Mouse (Mus musculus) regulatory T cell (primary cell): ENCODE data around the gene Prodh2.
"Not testable (repeated sequence)": the region's sequence is repeated elsewhere in the genome, so short reads cannot be mapped to it uniquely, and the experiment has no call there.

Experiments used
- in situ Hi-C: fragments of 300-600 bp; cut with MboI, MseI; formaldehyde crosslinking; loops from one replicate; pipeline ENCODE4 v1.15.1; 2025; ENCODE audit warnings: high pct_unique_total_duplicates

The Prodh2 gene

GRCm38 (mm10) chr7:30484250-30484649 is 9.2 kb upstream of the Prodh2 start:
- in situ Hi-C loops = no loop called here

DNA sequence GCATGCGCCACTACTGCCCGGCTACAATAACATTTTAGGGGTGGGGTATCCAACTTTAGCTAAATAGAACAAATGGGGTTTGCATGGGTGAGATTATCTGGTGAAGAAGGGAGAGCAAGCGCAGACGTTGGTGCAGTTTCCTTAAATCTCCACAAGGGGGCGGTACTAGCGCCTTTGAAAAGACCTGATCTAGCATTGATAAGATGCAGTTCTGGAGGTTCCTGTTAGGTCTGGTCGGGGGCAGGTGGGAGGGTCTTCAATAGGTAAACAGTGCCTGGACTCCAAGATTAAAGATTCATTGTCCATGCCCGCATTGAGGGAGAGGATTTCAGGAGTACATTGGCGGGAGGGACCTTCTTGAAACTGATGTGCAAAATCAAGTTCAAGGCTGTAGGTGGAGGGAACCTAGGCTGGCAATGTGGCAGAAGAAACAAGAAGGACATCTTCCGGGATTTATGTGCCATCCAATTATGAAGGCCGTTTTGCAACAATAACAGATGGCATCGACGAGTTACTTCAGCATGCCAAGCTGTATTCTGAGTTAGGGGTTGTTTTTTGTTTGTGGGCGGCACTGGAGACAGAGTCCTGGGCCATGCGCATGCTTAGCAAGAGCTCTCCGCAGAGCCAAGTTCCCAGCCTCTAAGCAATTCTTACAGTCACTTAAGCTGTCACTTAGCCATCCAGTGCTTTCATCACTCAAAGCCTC is 3.0 kb upstream of the Prodh2 start:
- in situ Hi-C loops = loop anchor here (5.0 kb wide), 1 partner anchor 127 kb away; no protein-coding TSS in a partner anchor

GRCm38 (mm10) chr7:30490957-30491307 is 2.5 kb upstream of the Prodh2 start:
- in situ Hi-C loops = loop anchor here (5.0 kb wide), 1 partner anchor 126 kb away; no protein-coding TSS in a partner anchor

- in situ Hi-C loops = loop anchor here (5.0 kb wide), 1 partner anchor 125 kb away; no protein-coding TSS in a partner anchor
Measured at GRCm38 (mm10) chr7:30492765-30493164, 657 bp upstream of the Prodh2 start.

DNA sequence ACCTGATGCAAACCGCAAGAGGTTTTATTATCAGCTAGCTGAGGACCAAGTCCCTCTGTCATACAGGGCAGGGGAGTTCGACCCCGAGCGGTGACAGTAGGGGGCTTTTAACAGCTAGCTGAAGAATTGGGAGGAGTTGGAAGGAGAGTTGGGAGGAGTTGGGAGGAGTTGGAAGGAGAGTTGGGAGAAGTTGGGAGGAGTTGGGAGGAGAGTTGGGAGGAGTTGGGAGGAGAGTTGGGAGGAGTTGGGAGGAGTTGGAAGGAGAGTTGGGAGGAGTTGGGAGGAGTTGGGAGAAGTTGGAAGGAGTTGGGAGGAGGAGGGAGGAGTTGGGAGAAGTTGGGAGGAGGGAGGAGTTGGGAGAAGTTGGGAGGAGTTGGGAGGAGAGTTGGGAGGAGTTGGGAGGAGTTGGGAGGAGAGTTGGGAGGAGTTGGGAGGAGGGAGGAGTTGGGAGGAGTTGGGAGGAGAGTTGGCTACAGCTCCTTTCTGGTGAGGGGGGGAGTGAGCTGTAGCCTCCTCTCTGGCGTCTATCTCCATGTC is 2.2 kb downstream of the Prodh2 start:
- in situ Hi-C loops = not testable (repeated sequence)

DNA sequence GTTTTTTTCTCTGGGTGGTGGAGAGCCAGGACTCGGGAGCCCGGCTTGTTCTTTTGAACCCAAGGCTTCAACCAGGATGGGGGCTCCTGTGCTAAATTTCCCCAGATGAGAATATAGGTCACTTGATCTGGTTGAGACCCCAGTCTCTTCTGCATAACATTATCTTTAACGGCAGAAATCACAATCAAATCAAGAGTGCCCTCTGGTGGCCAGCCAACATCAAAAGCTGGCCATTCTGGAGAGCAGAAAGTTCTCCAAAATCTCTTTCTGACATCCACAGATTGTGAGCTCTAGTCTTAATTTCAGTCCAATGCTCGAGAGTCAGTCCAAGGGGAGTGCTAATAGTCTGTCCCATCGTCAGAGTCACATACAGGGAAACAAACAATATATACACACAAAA is 7.7 kb downstream of the Prodh2 start:
- in situ Hi-C loops = not testable (repeated sequence)

GRCm38 (mm10) chr7:30508061-30508460 is 14.6 kb downstream of the Prodh2 start:
- in situ Hi-C loops = no loop called here

DNA sequence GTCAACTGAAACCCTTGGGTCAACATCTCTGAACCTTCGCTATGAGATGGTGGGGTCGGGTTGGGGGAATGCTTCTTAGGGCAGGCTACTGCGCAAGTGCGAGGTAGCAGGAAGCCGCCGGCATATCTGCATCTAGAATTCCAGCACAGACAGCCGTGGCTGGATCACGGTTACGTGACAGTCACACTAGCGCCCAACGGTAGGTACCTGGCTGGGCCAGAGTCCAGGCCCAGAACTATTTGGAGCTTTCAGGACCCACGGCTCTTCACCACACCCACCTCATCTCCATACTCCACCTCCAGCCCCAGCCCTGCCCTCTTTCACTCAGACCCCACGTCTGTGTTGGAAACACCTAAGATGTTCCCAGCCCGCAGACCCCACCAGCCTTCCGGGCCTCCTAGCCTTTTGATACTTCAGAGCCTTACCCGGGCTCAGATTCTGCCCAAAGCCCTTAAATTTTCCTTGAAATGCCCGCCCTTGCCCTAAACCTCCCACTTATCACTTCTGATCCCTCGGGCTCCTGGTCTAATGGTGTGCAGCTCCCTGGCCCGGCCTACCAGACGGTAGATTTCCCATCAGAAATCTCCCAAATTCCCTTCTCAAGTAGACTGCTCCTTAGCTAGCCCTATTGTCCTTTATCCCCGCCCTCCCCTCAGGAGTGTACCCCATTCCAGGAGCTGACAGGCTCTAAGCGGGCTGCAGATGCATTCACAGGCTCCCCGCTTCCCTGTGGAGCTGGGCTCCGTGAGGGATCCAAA is 21.8 kb downstream of the Prodh2 start:
- in situ Hi-C loops = no loop called here

GRCm38 (mm10) chr7:30518325-30518724 is 24.9 kb downstream of the Prodh2 start:
- in situ Hi-C loops = no loop called here

DNA sequence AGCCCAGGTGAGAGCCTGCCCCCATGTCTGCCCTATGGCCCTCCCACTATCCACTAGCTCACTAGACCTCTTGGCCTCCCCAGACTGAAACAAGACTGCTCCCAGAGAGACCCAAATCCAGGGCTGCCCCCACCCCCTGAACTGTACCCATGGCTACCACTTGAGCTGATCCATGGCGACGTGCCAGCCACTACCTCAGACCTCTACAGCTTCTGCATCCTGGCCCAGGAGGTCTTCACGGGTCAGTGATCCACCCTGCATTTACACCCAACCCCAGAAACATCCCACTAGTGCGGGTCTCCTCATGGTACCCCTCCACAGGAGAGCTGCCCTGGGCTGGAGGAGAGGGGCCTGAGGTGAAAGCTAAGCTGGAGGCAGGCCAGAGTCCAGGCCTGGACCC is 27.0 kb downstream of the Prodh2 start:
- in situ Hi-C loops = no loop called here

GRCm38 (mm10) chr7:30520856-30521255 is 27.4 kb downstream of the Prodh2 start:
- in situ Hi-C loops = no loop called here

- in situ Hi-C loops = no loop called here
Measured at GRCm38 (mm10) chr7:30522871-30523270, 29.4 kb downstream of the Prodh2 start.

- in situ Hi-C loops = no loop called here
Measured at GRCm38 (mm10) chr7:30524487-30524886, 31.1 kb downstream of the Prodh2 start.

GRCm38 (mm10) chr7:30525954-30526353 is 32.5 kb downstream of the Prodh2 start:
- in situ Hi-C loops = no loop called here

DNA sequence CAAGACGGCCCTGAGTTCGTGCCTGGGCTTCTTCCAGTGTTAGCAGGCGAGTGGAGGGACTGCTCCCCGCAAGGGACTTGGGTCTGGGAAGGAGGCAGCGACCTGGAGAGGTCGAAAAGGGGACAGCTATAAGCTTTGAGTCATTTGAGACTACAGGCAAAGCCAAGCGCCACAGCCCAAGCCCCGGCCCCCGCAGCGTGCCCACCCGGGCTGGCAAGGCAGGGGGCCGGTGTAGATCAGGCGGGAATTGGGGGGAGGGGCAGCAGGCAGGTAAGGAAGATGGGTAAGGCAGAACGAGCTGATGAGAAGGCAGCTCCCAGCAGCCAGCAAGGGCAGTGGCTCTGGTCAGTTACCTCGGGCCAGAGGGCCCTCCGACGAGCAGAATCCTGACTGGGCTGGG is 33.0 kb downstream of the Prodh2 start:
- in situ Hi-C loops = no loop called here

GRCm38 (mm10) chr7:30526981-30527380 is 33.6 kb downstream of the Prodh2 start:
- in situ Hi-C loops = no loop called here

GRCm38 (mm10) chr7:30531291-30531815 is 37.9 kb downstream of the Prodh2 start:
- in situ Hi-C loops = no loop called here

GRCm38 (mm10) chr7:30532931-30533330 is 39.5 kb downstream of the Prodh2 start:
- in situ Hi-C loops = no loop called here

DNA sequence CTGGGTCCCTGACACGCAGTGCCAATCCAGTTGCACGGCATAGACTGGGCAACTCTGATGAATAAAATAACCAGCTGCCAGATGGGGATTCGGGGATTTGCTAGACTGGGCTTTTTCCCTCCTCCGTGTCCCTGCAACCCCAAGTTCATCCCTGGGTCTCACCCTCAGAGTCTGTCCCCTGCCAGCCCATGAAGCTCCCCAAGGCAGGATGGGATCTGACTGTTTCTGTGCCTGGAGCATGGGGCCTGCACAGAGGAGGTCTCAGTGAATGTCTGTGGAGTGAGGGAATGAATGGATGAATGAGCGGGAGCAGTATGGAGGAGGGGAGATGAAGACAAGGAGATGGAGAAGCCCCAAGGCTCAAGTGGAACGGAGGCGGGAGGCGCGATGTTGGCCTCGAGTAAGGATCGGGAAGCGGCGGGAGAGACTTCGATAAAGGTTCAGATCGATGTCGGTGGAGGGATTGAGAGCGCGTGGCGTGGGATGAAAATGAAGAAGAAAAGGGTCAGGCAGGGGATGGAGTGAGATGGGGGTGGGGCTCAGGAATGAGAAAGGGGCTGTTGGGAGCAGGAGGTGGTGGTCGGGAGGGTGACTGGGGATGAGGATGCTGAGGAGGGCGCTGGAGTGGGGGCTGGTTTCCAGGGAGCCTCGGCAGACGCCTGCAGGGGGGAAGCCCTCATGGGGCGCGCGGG is 40.7 kb downstream of the Prodh2 start:
- in situ Hi-C loops = no loop called here

DNA sequence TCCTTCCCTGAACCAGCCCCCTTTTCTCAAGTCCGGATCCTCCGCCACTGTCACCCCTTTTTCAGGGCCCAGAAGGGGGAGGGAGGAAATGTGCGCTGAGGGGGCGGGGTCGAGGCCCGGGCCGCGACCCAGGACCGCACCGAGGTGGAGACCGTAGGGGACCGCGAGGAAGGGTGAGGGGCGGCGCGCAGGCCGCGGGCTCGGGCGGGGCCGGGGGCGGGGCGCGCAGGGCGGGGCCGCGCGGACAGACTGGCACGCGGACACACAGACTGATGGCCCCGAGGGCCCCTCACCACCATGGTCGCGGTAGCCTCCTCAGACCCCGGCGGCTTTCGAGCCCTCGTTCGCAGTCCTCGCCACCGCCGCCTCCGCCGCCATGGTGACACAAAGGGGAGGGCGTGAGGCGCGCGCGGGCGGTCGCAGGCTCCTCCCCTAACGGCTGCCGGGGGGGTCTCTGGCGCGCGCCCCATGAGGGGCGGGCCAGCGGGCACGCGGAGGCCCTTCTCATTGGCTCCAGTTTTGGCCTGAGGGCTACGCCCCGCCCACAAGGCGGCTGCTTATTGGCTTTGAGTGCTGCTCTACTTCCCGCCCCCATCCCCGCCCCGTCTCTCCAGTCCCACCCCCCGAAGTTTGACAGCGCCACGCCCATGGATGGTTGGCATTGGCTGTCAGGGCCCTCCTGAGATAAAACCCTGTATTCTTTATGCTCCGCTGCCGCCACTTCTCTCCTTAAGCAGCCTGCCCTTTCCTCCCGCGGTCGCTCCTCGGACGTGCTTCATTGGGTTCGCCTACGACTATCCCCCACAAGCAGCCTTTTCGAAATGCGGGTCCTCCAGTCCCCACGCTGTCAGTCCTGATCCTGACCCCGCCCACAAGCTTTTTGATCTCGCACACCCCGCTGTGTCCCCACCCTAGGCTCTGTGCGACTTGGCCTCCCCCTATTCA is 41.5 kb downstream of the Prodh2 start, which contains the start of gene Arhgap33:
TSS of gene Arhgap33 (minus strand) at position 428 of the 945 bp plus-strand sequence.
- in situ Hi-C loops = no loop called here

DNA sequence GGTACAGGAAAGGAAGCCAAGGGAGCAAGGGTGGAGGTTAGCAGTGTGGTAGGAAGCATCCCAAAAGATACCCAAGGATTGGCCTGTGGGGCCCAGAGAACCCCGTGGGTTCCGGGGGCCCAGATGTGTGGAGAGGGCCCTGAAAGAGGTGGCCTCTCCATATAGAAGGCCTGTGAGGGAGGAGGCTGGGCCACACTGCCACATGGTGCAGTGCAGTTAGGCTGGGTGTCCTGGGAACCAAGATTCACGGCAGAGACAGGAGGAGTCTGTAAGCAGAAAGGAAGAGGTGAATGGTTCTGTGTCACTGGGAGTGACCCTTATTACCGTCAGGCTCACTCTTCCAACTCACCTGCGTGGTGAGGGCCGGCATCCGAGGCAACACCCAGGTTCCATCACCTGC is 47.1 kb downstream of the Prodh2 start:
- in situ Hi-C loops = no loop called here
